Mouse (Mus musculus) left cerebral cortex, adult 8-10 months (tissue): ENCODE measurements around the gene Fcer1g. TPM values are rescaled to one million over a fixed set of nuclear protein-coding genes. Genes with fewer than 3 reads are reported as not detected.

Experiments used
- DNase-seq, 2 experiments: peaks; one replicate each; pipeline ENCODE4 v3.0.0; 2022; ENCODE audit warnings: low spot score in 2 of 2
- total RNA-seq, 4 experiments: library from RNA; stranded (reverse); gene quantifications; 2 replicates each; pipeline ENCODE4 v1.2.4; 2022

Fcer1g gene
- total RNA-seq, 4 experiments from 2014 or later = 9.1 to 63.9 (median 28.2) TPM

- peak; percentile 64 to 75 for DNase-seq
Observed at GRCm38 (mm10) chr1:171220871-171221270, 13.3 kb downstream of the Fcer1g start.

GRCm38 (mm10) chr1:171216241-171216955, 17.8 kb downstream of the Fcer1g start:
- no peak for DNase-seq

- no peak for DNase-seq
Observed at GRCm38 (mm10) chr1:171213801-171214496, 20.2 kb downstream of the Fcer1g start, which contains the start of gene Nr1i3. TSS of gene Nr1i3 (plus strand) at chr1:171213970.

- DNase-seq = no peak
Observed at GRCm38 (mm10) chr1:171212854-171213253, 21.3 kb downstream of the Fcer1g start.

- no peak for DNase-seq
Observed at GRCm38 (mm10) chr1:171209409-171209808, 24.8 kb downstream of the Fcer1g start.

- DNase-seq = no peak
Observed at GRCm38 (mm10) chr1:171205704-171206493, 28.3 kb downstream of the Fcer1g start.

GRCm38 (mm10) chr1:171204249-171204644, 29.9 kb downstream of the Fcer1g start:
- DNase-seq = no peak

GRCm38 (mm10) chr1:171203471-171204248, 30.5 kb downstream of the Fcer1g start:
- DNase-seq = no peak

GRCm38 (mm10) chr1:171200769-171201168, 33.4 kb downstream of the Fcer1g start:
- DNase-seq = no peak

GRCm38 (mm10) chr1:171199532-171199931, 34.6 kb downstream of the Fcer1g start:
- no peak for DNase-seq

- DNase-seq = peak in 1 of 2 experiments; percentile 56
Observed at GRCm38 (mm10) chr1:171195887-171196397, 38.2 kb downstream of the Fcer1g start, which contains the start of gene Pcp4l1. TSS of gene Pcp4l1 (minus strand) at chr1:171196268.

- DNase-seq = no peak
Observed at GRCm38 (mm10) chr1:171195046-171195822, 38.9 kb downstream of the Fcer1g start.

GRCm38 (mm10) chr1:171193911-171194830, 40.0 kb downstream of the Fcer1g start:
- DNase-seq = no peak

- DNase-seq = no peak
Observed at GRCm38 (mm10) chr1:171193093-171193840, 40.9 kb downstream of the Fcer1g start.

GRCm38 (mm10) chr1:171192283-171192682, 41.9 kb downstream of the Fcer1g start:
- no peak for DNase-seq

GRCm38 (mm10) chr1:171190832-171191231, 43.3 kb downstream of the Fcer1g start:
- no peak for DNase-seq

- DNase-seq = no peak
Observed at GRCm38 (mm10) chr1:171189476-171190114, 44.6 kb downstream of the Fcer1g start.

- DNase-seq = no peak
Observed at GRCm38 (mm10) chr1:171189046-171189445, 45.1 kb downstream of the Fcer1g start.
